Mouse (Mus musculus) MEL (cell line): ENCODE data around the gene Dnajc11. TPM values are rescaled to one million over a fixed set of nuclear protein-coding genes. Genes with fewer than 3 reads are reported as not detected.

ENCODE experiments used
- DNase-seq: peaks from one replicate; pipeline ENCODE4 v3.0.0; 2011; ENCODE audit warnings: low read depth, low spot score
- H3K27ac ChIP-seq: 2 replicates; pipeline ENCODE4 v1.5.1; 2012; ENCODE audit warnings: low read depth, mild to moderate bottlenecking, control low read depth, low read length, moderate library complexity; ENCODE audit not compliant: control insufficient read depth
- H3K27me3 ChIP-seq, 2 experiments: fragments of 150-350 bp in 1 of 2; sonication (generic) in 1 of 2; 2 replicates each; pipeline ENCODE4 v1.6.1; 2012; ENCODE audit warnings: low read length in 2 of 2, mild to moderate bottlenecking in 2 of 2, improper control_type of control experiment in 1 of 2, moderate library complexity in 1 of 2; ENCODE audit not compliant: insufficient read depth in 2 of 2, control insufficient read depth in 1 of 2
- H3K36me3 ChIP-seq, 2 experiments: 2 replicates each; pipeline ENCODE4 v1.6.1; 2012 to 2014; ENCODE audit warnings: low read length in 2 of 2, improper control_type of control experiment in 1 of 2, inconsistent platforms in 1 of 2, mild to moderate bottlenecking in 1 of 2; ENCODE audit not compliant: insufficient read depth in 2 of 2, control insufficient read depth in 1 of 2
- H3K4me1 ChIP-seq, 2 experiments: fragments of 150-350 bp in 1 of 2; sonication (generic) in 1 of 2; 2 replicates each; pipeline ENCODE4 v1.6.1; 2012; ENCODE audit warnings: low read length in 2 of 2, improper control_type of control experiment in 1 of 2, mild to moderate bottlenecking in 1 of 2; ENCODE audit not compliant: insufficient read depth in 2 of 2, control insufficient read depth in 1 of 2
- H3K4me3 ChIP-seq, 2 experiments: fragments of 150-350 bp in 1 of 2; sonication (generic) in 1 of 2; 2 replicates each; pipeline ENCODE4 v1.5.1; 2012; ENCODE audit warnings: low read depth in 2 of 2, low read length in 2 of 2, mild to moderate bottlenecking in 2 of 2, moderate library complexity in 2 of 2, control low read depth in 1 of 2, improper control_type of control experiment in 1 of 2; ENCODE audit not compliant: control insufficient read depth in 1 of 2, insufficient read depth in 1 of 2
- H3K79me2 ChIP-seq: 2 replicates; pipeline ENCODE4 v1.6.1; 2012; ENCODE audit warnings: mild to moderate bottlenecking, low read length, moderate library complexity; ENCODE audit not compliant: control insufficient read depth, poor library complexity, insufficient read depth
- H3K9ac ChIP-seq: 2 replicates; pipeline ENCODE4 v1.6.1; 2012; ENCODE audit warnings: low read depth, mild to moderate bottlenecking, control low read depth, low read length, moderate library complexity; ENCODE audit not compliant: control insufficient read depth, poor library complexity, severe bottlenecking
- H3K9me3 ChIP-seq: fragments of 150-350 bp; sonication (generic); replicated peaks from 2 replicates; pipeline ENCODE4 v1.6.1; 2012; ENCODE audit warnings: mild to moderate bottlenecking, low read length, improper control_type of control experiment, moderate library complexity; ENCODE audit not compliant: insufficient read depth
- CHD2 ChIP-seq: IDR thresholded peaks from 2 replicates; pipeline ENCODE4 v1.6.1; 2011; ENCODE audit warnings: low read length, improper control_type of control experiment
- CTCF ChIP-seq, 3 experiments: IDR thresholded peaks in 2 of 3; conservative IDR thresholded peaks in 1 of 3; 2 replicates each; pipeline ENCODE4 v1.5.1; 2011 to 2012; ENCODE audit warnings: low read length in 3 of 3, low read depth in 2 of 3, mild to moderate bottlenecking in 2 of 3, improper control_type of control experiment in 1 of 3, inconsistent platforms in 1 of 3, mixed read lengths in 1 of 3, moderate library complexity in 1 of 3; ENCODE audit not compliant: control insufficient read depth in 1 of 3, insufficient read depth in 1 of 3, poor library complexity in 1 of 3, severe bottlenecking in 1 of 3
- E2F4 ChIP-seq: IDR thresholded peaks from 2 replicates; pipeline ENCODE4 v1.6.1; 2011; ENCODE audit warnings: low read depth, low read length, improper control_type of control experiment, borderline replicate concordance
- ELF1 ChIP-seq: IDR thresholded peaks from 2 replicates; pipeline ENCODE4 v1.6.1; 2014; ENCODE audit warnings: low read depth, mild to moderate bottlenecking, inconsistent platforms, low read length, improper control_type of control experiment, moderate library complexity
- GABPA ChIP-seq: IDR thresholded peaks from 2 replicates; pipeline ENCODE4 v1.6.1; 2012; ENCODE audit warnings: low read depth, mild to moderate bottlenecking, inconsistent platforms, low read length, improper control_type of control experiment, moderate library complexity
- GATA1 ChIP-seq: IDR thresholded peaks from 2 replicates; pipeline ENCODE4 v1.6.1; 2011; ENCODE audit warnings: low read depth, low read length, improper control_type of control experiment
- JUND ChIP-seq: IDR thresholded peaks from 2 replicates; pipeline ENCODE4 v1.6.1; 2011; ENCODE audit warnings: low read depth, mild to moderate bottlenecking, improper control_type of control experiment, low read length
- MAFK ChIP-seq: IDR thresholded peaks from 2 replicates; pipeline ENCODE4 v1.6.1; 2011; ENCODE audit warnings: low read depth, mild to moderate bottlenecking, low read length, improper control_type of control experiment, borderline replicate concordance
- MAZ ChIP-seq: IDR thresholded peaks from 2 replicates; pipeline ENCODE4 v1.6.1; 2012; ENCODE audit warnings: low read depth, mild to moderate bottlenecking, inconsistent platforms, low read length, improper control_type of control experiment
- MXI1 ChIP-seq: IDR thresholded peaks from 2 replicates; pipeline ENCODE4 v1.6.1; 2011; ENCODE audit warnings: mild to moderate bottlenecking, low read depth, low read length, improper control_type of control experiment
- MYB ChIP-seq: IDR thresholded peaks from 2 replicates; pipeline ENCODE4 v1.6.1; 2011; ENCODE audit warnings: mild to moderate bottlenecking, low read depth, low read length, improper control_type of control experiment
- MYC ChIP-seq: IDR thresholded peaks from 2 replicates; pipeline ENCODE4 v1.6.1; 2011; ENCODE audit warnings: low read depth, mild to moderate bottlenecking, low read length, improper control_type of control experiment, moderate library complexity
- POLR2AphosphoS5 ChIP-seq: IDR thresholded peaks from 2 replicates; pipeline ENCODE4 v1.6.1; 2012; ENCODE audit warnings: low read depth, borderline replicate concordance, mild to moderate bottlenecking, inconsistent platforms, low read length, moderate library complexity, mixed read lengths
- RAD21 ChIP-seq: IDR thresholded peaks from 2 replicates; pipeline ENCODE4 v1.6.1; 2011; ENCODE audit warnings: mild to moderate bottlenecking, low read depth, low read length, improper control_type of control experiment
- RCOR1 ChIP-seq: IDR thresholded peaks from 2 replicates; pipeline ENCODE4 v1.6.1; 2012; ENCODE audit warnings: low read depth, mild to moderate bottlenecking, inconsistent platforms, low read length, improper control_type of control experiment
- SIN3A ChIP-seq: IDR thresholded peaks from 2 replicates; pipeline ENCODE4 v1.6.1; 2012; ENCODE audit warnings: low read length, improper control_type of control experiment, inconsistent platforms
- SMC3 ChIP-seq: IDR thresholded peaks from 2 replicates; pipeline ENCODE4 v1.6.1; 2011; ENCODE audit warnings: low read depth, low read length, improper control_type of control experiment
- TBP ChIP-seq: IDR thresholded peaks from 2 replicates; pipeline ENCODE4 v1.8.0; 2011; ENCODE audit warnings: low read depth, low read length, improper control_type of control experiment
- TCF12 ChIP-seq: IDR thresholded peaks from 2 replicates; pipeline ENCODE4 v1.6.1; 2014; ENCODE audit warnings: low read depth, mild to moderate bottlenecking, inconsistent platforms, low read length, improper control_type of control experiment, moderate library complexity
- ZC3H11A ChIP-seq: IDR thresholded peaks from 2 replicates; pipeline ENCODE4 v1.6.1; 2012; ENCODE audit warnings: low read depth, mild to moderate bottlenecking, inconsistent platforms, low read length, improper control_type of control experiment
- ZKSCAN1 ChIP-seq: IDR thresholded peaks from 2 replicates; pipeline ENCODE4 v1.6.1; 2012; ENCODE audit warnings: low read depth, mild to moderate bottlenecking, inconsistent platforms, low read length, improper control_type of control experiment, moderate library complexity
- ZNF384 ChIP-seq: IDR thresholded peaks from 2 replicates; pipeline ENCODE4 v1.6.1; 2012; ENCODE audit warnings: low read depth, mild to moderate bottlenecking, inconsistent platforms, low read length, improper control_type of control experiment
- polyA plus RNA-seq, 2 experiments: library from polyadenylated mRNA; stranded (reverse) in 1 of 2; unstranded in 1 of 2; fragments of >175 nt in 1 of 2; fragments of >200 nt in 1 of 2; gene quantifications; 2 replicates each; pipeline versions ENCODE4 v1.2.1 to v1.2.4; 2012; ENCODE audit warnings: low replicate concordance in 2 of 2, low read depth in 1 of 2; ENCODE audit not compliant: insufficient read length in 2 of 2, insufficient read depth in 1 of 2, missing spikeins in 1 of 2
- total RNA-seq: library from RNA; depleted of rRNA; stranded (reverse); fragments of 300-350 nt; gene quantifications from 2 replicates; pipeline ENCODE4 v1.2.3, GENCODE M21; 2012

Dnajc11 gene
- total and polyA plus RNA-seq, 3 experiments, result 128 to 278 (median 157) TPM

DNA sequence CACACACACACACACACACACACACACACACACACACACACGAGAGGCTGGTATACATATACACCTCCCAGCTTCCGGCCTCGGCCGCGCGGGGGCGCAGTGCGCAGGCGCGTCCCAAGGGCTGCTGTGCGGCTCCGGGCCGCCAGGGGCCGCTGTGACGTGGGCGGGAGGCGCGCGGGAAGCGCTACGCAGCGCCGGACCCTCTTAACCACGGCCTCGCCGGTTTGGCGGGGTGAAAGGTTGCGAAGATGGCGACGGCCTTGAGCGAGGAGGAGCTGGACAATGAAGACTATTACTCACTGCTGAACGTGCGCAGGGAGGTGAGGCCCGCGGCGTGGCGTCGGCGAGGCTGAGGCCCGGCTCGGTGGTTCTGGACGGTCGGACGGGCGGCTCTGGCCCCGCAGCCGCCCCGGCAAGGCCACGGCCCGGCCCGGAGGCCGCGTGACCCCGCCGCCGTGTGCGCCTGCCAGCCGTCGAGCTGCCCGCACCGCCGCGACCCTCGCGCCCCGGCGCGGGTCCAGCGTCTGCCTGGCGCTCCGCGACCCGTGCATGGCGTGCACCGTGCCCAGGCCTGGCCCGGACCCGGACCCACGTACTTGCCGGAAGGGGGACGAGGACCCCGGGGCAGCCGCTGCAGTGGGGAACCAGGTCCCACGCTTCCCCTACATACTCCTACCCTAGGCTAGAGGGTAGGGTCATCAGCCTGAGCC is at the start of gene Dnajc11 (continued):
- TF ChIP-seq ZNF384 (no peak), CTCF (IDR thresholded peaks at IDR 0.05 in 2 of 3, conservative IDR thresholded peaks at IDR 0.05 in 1 of 3; ENCODE audit: control insufficient read depth in 1 of 3, insufficient read depth in 1 of 3, low read depth in 2 of 3, low read length in 3 of 3, poor library complexity in 1 of 3, severe bottlenecking in 1 of 3) (peak in 1 of 3 experiments; percentile 99; a peak in 4 of 6 replicates), GABPA (peak; percentile 93; the same call in 1 of the 2 replicates), MAFK (no peak)

DNA sequence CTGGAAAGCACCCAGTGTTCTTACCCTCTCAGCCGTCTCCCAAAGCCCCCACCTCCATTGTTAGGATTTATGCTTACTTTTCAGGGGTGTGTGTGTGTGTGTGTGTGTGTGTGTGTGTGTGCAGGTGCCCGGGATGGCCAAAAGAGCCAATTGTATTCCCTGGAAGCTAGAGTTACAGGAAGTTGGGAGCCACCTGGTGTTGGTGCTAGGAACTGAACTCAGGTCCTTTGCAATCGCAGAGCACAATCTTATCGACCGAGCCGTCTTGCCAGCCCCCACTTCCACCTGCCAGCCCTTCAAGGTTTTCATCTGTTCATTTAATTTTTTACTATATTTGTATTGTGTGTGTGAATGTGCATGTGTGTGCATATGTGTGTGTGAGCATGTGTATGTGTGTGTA is 40.2 kb upstream of the Dnajc11 start:
- Histone ChIP-seq H3K9me3 (no peaks in the 10 kb centered on the region), H3K36me3 (no peaks in the 10 kb centered on the region), H3K27me3 (peaks cover 10 to 15% of the 10 kb centered on the region in 2 experiments), H3K4me3 (no peak overlapping the region), H3K9ac (no peak overlapping the region), H3K4me1 (no peaks in the 10 kb centered on the region), H3K27ac (no peak overlapping the region), H3K79me2 (no peaks in the 10 kb centered on the region)
- peak; percentile 64 for TF ChIP-seq SMC3
- TF ChIP-seq RAD21, result peak; percentile 25
- TF ChIP-seq MXI1, result no peak
- no peak for TF ChIP-seq ZKSCAN1
- no peak for TF ChIP-seq TCF12
- TF ChIP-seq MYB, result no peak
- TF ChIP-seq TBP, result no peak
- no peak for TF ChIP-seq E2F4
- peak; percentile 11 to 53 (median 41); a peak in 5 of 6 replicates for TF ChIP-seq CTCF (IDR thresholded peaks at IDR 0.05 in 2 of 3, conservative IDR thresholded peaks at IDR 0.05 in 1 of 3; ENCODE audit: control insufficient read depth in 1 of 3, insufficient read depth in 1 of 3, low read depth in 2 of 3, low read length in 3 of 3, poor library complexity in 1 of 3, severe bottlenecking in 1 of 3)
- no peak for TF ChIP-seq ELF1
- TF ChIP-seq CHD2, result no peak
- peak; percentile 19 for DNase-seq

DNA sequence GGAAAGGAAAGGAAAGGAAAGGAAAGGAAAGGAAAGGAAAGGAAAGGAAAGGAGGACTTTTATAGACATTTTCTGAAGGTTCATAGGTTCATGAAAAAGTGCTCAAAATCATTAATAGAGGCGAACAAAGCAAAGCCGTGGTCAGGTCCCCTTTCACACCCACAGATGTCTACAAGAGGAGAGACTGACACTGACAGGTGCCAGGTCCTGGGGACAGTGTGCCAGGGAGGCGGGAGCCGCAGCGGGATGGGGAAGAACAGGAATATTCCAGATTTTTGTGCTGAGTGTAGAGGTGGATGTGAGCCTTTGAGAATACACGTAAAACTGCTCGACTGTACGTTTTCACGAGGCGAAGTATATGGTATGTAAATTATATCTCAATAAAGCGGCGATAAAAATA is 38.6 kb upstream of the Dnajc11 start:
- H3K27ac ChIP-seq, result no peak overlapping the region
- no peaks in the 10 kb centered on the region for H3K36me3 ChIP-seq
- no peaks in the 10 kb centered on the region for H3K9me3 ChIP-seq
- no peaks in the 10 kb centered on the region for H3K79me2 ChIP-seq
- H3K9ac ChIP-seq, result no peak overlapping the region
- H3K4me1 ChIP-seq, result no peaks in the 10 kb centered on the region
- DNase-seq, result no peak
- TF ChIP-seq MAZ (no peak), ZC3H11A (no peak), SIN3A (no peak), TCF12 (no peak), RCOR1 (no peak), MAFK (no peak), POLR2AphosphoS5 (no peak), MYC (no peak), JUND (no peak), CTCF (IDR thresholded peaks at IDR 0.05 in 2 of 3, conservative IDR thresholded peaks at IDR 0.05 in 1 of 3; ENCODE audit: control insufficient read depth in 1 of 3, insufficient read depth in 1 of 3, low read depth in 2 of 3, low read length in 3 of 3, poor library complexity in 1 of 3, severe bottlenecking in 1 of 3) (no peak), GATA1 (no peak), E2F4 (no peak), ZKSCAN1 (no peak)
- H3K4me3 ChIP-seq, result no peak overlapping the region
- peaks cover 5 to 7% of the 10 kb centered on the region in 2 experiments for H3K27me3 ChIP-seq
